Mouse (Mus musculus) liver, embryonic 11.5 days (tissue): Measurements from ENCODE around the gene Pik3ip1. TPM values are rescaled to one million over a fixed set of nuclear protein-coding genes. Genes with fewer than 3 reads are reported as not detected.

Experiments
- ATAC-seq: fragments of 200-750 bp; cut with Nextera tagmentation; replicated peaks from 2 replicates; pipeline ENCODE4 v1.8.0; 2017; ENCODE audit warnings: moderate number of reproducible peaks, mild to moderate bottlenecking, moderate TSS enrichment, moderate library complexity; ENCODE audit not compliant: low FRiP score
- DNase-seq: peaks from one replicate; pipeline ENCODE4 v3.0.0-alpha.2; 2017; ENCODE audit warnings: low spot score
- H3K27ac ChIP-seq: fragments of 300-500 bp; sonication (generic); 2 replicates; pipeline ENCODE4 v1.5.1; 2014; ENCODE audit warnings: mild to moderate bottlenecking, low read depth, low read length, control low read depth
- H3K27me3 ChIP-seq: fragments of 300-500 bp; sonication (generic); replicated peaks from 2 replicates; pipeline ENCODE4 v1.6.1; 2014; ENCODE audit warnings: low read length, mixed read lengths; ENCODE audit not compliant: control insufficient read depth, insufficient read depth
- H3K36me3 ChIP-seq: fragments of 300-500 bp; sonication (generic); 2 replicates; pipeline ENCODE4 v1.6.1; 2014; ENCODE audit warnings: mild to moderate bottlenecking, low read length, moderate library complexity, mixed read lengths; ENCODE audit not compliant: control insufficient read depth, insufficient read depth
- H3K4me1 ChIP-seq: fragments of 300-500 bp; sonication (generic); replicated peaks from 2 replicates; pipeline ENCODE4 v1.6.1; 2014; ENCODE audit warnings: low read length, mixed read lengths; ENCODE audit not compliant: control insufficient read depth, insufficient read depth
- H3K4me2 ChIP-seq: fragments of 300-500 bp; sonication (generic); 2 replicates; pipeline ENCODE4 v1.6.1; 2014; ENCODE audit warnings: mild to moderate bottlenecking, control low read depth, moderate library complexity
- H3K4me3 ChIP-seq: fragments of 300-500 bp; sonication (generic); 2 replicates; pipeline ENCODE4 v1.5.1; 2014; ENCODE audit warnings: low read depth, low read length, control low read depth
- H3K9ac ChIP-seq: fragments of 300-500 bp; sonication (generic); 2 replicates; pipeline ENCODE4 v1.6.1; 2014; ENCODE audit warnings: low read depth, low read length, control low read depth
- H3K9me3 ChIP-seq: fragments of 300-500 bp; sonication (generic); 2 replicates; pipeline ENCODE4 v1.6.1; 2016; ENCODE audit warnings: low read length, inconsistent platforms, mixed read lengths; ENCODE audit not compliant: control insufficient read depth
- WGBS: fragments of 180-500 bp; shearing (Covaris S2); extraction: QIAGEN DNeasy Blood & Tissue Kit; methylation state at CpG from one replicate; pipeline ENCODE4 v1.1.7; 2014; 5-methylcytosine and 5-hydroxymethylcytosine counted together
- polyA plus RNA-seq: library from polyadenylated mRNA; unstranded; fragments of >200 nt; fragmentation: Nextera tagmentation; extraction: Ambion mirVana; gene quantifications from 2 replicates; pipeline ENCODE4 v1.2.1, GENCODE M21; 2014

Gene Pik3ip1
- polyA plus RNA-seq, 1 experiment from 2014 or later, result 3.8 TPM

- no peak; the same call in 1 of the 2 replicates for ATAC-seq
Measured at GRCm38 (mm10) chr11:3387482-3388196, 57.4 kb downstream of the Pik3ip1 start.

GRCm38 (mm10) chr11:3389996-3390395 lies 59.8 kb downstream of the Pik3ip1 start:
- WGBS, result 67% methylated on average over 5 of the region's 5 CpGs
- Histone ChIP-seq H3K4me1 (peaks cover 21% of the 10 kb centered on the region), H3K9me3 (no peaks in the 10 kb centered on the region), H3K9ac (no peak overlapping the region), H3K4me2 (no peak overlapping the region), H3K27ac (no peak overlapping the region), H3K27me3 (no peaks in the 10 kb centered on the region), H3K4me3 (no peak overlapping the region), H3K36me3 (peaks cover 8% of the 10 kb centered on the region)
- DNase-seq (no peak), ATAC-seq (no peak)

More at GRCm38 (mm10) chr11:3387482-3388196, 57.4 kb downstream of the Pik3ip1 start:
- Histone ChIP-seq H3K27me3 (no peaks in the 10 kb centered on the region), H3K9ac (no peak overlapping the region), H3K9me3 (no peaks in the 10 kb centered on the region), H3K36me3 (peaks cover 15% of the 10 kb centered on the region), H3K4me2 (no peak overlapping the region), H3K4me1 (peaks cover 10% of the 10 kb centered on the region), H3K27ac (no peak overlapping the region), H3K4me3 (no peak overlapping the region)
- WGBS, result 73% methylated on average over 6 of the region's 6 CpGs
- no peak for DNase-seq

- DNase-seq (no peak), ATAC-seq (no peak)
- Histone ChIP-seq H3K4me1 (peaks cover 21% of the 10 kb centered on the region), H3K27ac (no peak overlapping the region), H3K9me3 (no peaks in the 10 kb centered on the region), H3K4me2 (no peak overlapping the region), H3K4me3 (no peak overlapping the region), H3K9ac (no peak overlapping the region), H3K36me3 (peaks cover 4% of the 10 kb centered on the region; the same call in 1 of the 2 replicates), H3K27me3 (no peaks in the 10 kb centered on the region)
- WGBS, result 86% methylated on average over 5 of the region's 5 CpGs
Measured at GRCm38 (mm10) chr11:3390789-3391188, 60.6 kb downstream of the Pik3ip1 start.

- no peak for DNase-seq
- H3K4me3 ChIP-seq, result no peak overlapping the region
- H3K9me3 ChIP-seq, result no peaks in the 10 kb centered on the region
- H3K9ac ChIP-seq, result no peak overlapping the region
- no peak overlapping the region for H3K4me2 ChIP-seq
- 71% methylated on average over 8 of the region's 8 CpGs for WGBS
- H3K4me1 ChIP-seq, result 0 out of 2 replicates have a peak, but pooled peaks cover 11% of the 10 kb centered on the region
- no peaks in the 10 kb centered on the region for H3K27me3 ChIP-seq
- H3K36me3 ChIP-seq, result peaks cover 4% of the 10 kb centered on the region; the same call in 1 of the 2 replicates
- ATAC-seq, result no peak
- H3K27ac ChIP-seq, result no peak overlapping the region
Measured at GRCm38 (mm10) chr11:3392526-3392925, 62.3 kb downstream of the Pik3ip1 start.

Other genes with a start within 250 kb of the Pik3ip1 start
- 8.6 and 10.9 TPM in 2 replicates for gene Sfi1, start 136.9 kb upstream of the Pik3ip1 start, polyA plus RNA-seq
- 58.3 and 61.3 TPM in 2 replicates for gene Eif4enif1, start 128.0 kb upstream of the Pik3ip1 start, polyA plus RNA-seq
- gene Drg1, start 64.0 kb upstream of the Pik3ip1 start, polyA plus RNA-seq, result 249 and 261 TPM in 2 replicates
- 42.8 and 44.2 TPM in 2 replicates for gene Patz1, start 41.5 kb upstream of the Pik3ip1 start, polyA plus RNA-seq
- gene Limk2, start 78.8 kb downstream of the Pik3ip1 start, polyA plus RNA-seq, result 37.4 and 37.7 TPM in 2 replicates
- 20.6 and 22.2 TPM in 2 replicates for gene Rnf185, start 122.0 kb downstream of the Pik3ip1 start, polyA plus RNA-seq
- 0.27 TPM in 2 replicates for gene Pla2g3, start 157.9 kb downstream of the Pik3ip1 start, polyA plus RNA-seq
- gene Inpp5j, start 174.4 kb downstream of the Pik3ip1 start, polyA plus RNA-seq, result 0.45 and 0.52 TPM in 2 replicates
- 27.9 and 35.9 TPM in 2 replicates for gene Selenom, start 184.3 kb downstream of the Pik3ip1 start, polyA plus RNA-seq
- 27.0 and 29.3 TPM in 2 replicates for gene Smtn, start 210.2 kb downstream of the Pik3ip1 start, polyA plus RNA-seq